ENCODE assay signal across 30 mouse cellular contexts in the genomic region with DNA sequence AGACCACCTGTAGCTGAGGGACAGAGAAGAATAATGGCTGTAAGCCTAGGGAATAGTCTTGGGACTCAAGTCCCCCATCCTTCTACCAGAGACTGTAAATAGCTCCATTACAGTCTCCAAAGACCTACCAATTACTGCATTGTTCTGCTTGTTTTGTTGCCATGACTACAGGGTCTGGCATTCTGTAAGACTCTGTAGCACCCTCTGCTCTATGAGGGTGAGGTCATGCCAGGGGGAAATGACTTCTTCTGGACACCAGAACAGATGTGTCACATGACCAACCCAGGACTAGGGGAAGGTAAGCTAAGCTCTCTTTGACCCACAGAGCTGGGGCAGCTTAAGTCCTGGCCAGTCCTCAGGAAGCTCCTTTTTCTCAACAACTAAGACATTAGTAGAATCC.
DNase-seq lines count a peak whose midpoint lies in the region; ATAC-seq and TF ChIP-seq lines count a peak whose summit lies in the region.
"Had no signal": no experiment of that assay in that cellular context is flagged by ENCODE, and none has a peak within 500 bp of the region (broad histone marks: within the 10 kb centered on the region; RNA-seq: fewer than 3 reads in every experiment).

No protein-coding gene starts in this region.

- H3K4me3 ChIP-seq in forebrain, postnatal 0 days (ENCODE audit: low read depth, low read length) = no peak overlapping the region
- H3K4me3 ChIP-seq in forebrain, embryonic 12.5 days (replicated peaks) = no peak overlapping the region
- no peak overlapping the region for H3K4me3 ChIP-seq in cerebellum, adult 2 months (replicated peaks; ENCODE audit: insufficient read depth, low read depth, low read length)
- H3K4me3 ChIP-seq: heart, embryonic 10.5 days; heart, embryonic 15.5 days; hindbrain, embryonic 12.5 days; limb, embryonic 10.5 days; limb, embryonic 15.5 days; liver, embryonic 13.5 days; megakaryocyte, embryonic 14.5 days; neural tube, embryonic 15.5 days had no signal

- no peaks in the 10 kb centered on the region for H3K36me3 ChIP-seq in forebrain, postnatal 0 days (ENCODE audit: insufficient read depth)
- no peaks in the 10 kb centered on the region for H3K36me3 ChIP-seq in forebrain, embryonic 12.5 days (replicated peaks)
- H3K36me3 ChIP-seq: heart, embryonic 10.5 days; heart, embryonic 15.5 days; hindbrain, embryonic 12.5 days; limb, embryonic 10.5 days; limb, embryonic 15.5 days; liver, embryonic 13.5 days; neural tube, embryonic 15.5 days had no signal

- DNase-seq in forebrain, postnatal 0 days = no peak
- DNase-seq in R1 (ENCODE audit: low read depth, low spot score) = peak; percentile 3
- DNase-seq in brain, embryonic 14.5 days (ENCODE audit: low read depth) = peak; percentile 35
- DNase-seq in retina, embryonic 14.5 days (ENCODE audit: low spot score) = peak; percentile 7
- no peak for DNase-seq in adrenal gland, adult 8-10 months
- DNase-seq in cerebellum, adult 2 months = no peak
- DNase-seq: adrenal gland, postnatal 10 days; cerebellum, adult 8-10 months; cerebellum, postnatal 36 days; gastrocnemius, postnatal 10 days; heart, postnatal 36 days; kidney, adult 11 months; kidney, postnatal 14 days; layer of hippocampus, adult 9-11 months; liver, embryonic 13.5 days; lung, adult 18-20 months; lung, postnatal 4 days; midbrain, embryonic 14.5 days; thymus, postnatal 4 days had no signal

- TF ChIP-seq POLR2A in brain, embryonic 14.5 days (IDR thresholded peaks at IDR 0.05; ENCODE audit: borderline replicate concordance, extremely low read depth, insufficient read depth, insufficient read length, poor library complexity, severe bottlenecking) = no peak
- TF ChIP-seq POLR2A in cerebellum, adult 2 months (IDR thresholded peaks at IDR 0.05; ENCODE audit: borderline replicate concordance, insufficient read depth, low read length) = no peak

- no peak for TF ChIP-seq CTCF in forebrain, postnatal 0 days (IDR thresholded peaks at IDR 0.05; ENCODE audit: low read depth)
- no peak for TF ChIP-seq CTCF in brain, embryonic 14.5 days (IDR thresholded peaks at IDR 0.05; ENCODE audit: borderline replicate concordance, extremely low read depth, insufficient read depth, insufficient read length)
- no peak for TF ChIP-seq CTCF in cerebellum, adult 2 months (IDR thresholded peaks at IDR 0.05; ENCODE audit: borderline replicate concordance, insufficient read depth, low read depth, low read length)

- ATAC-seq in forebrain, postnatal 0 days = peak; percentile 51; the same call in 1 of the 2 replicates
- no peak for ATAC-seq in forebrain, embryonic 12.5 days (ENCODE audit: low FRiP score)
- ATAC-seq: CD4-positive, CD25-positive, alpha-beta regulatory T cell, adult 4 months; forebrain, embryonic 16.5 days; lung, postnatal 0 days had no signal

- H3K27ac ChIP-seq in forebrain, postnatal 0 days (ENCODE audit: low read depth, low read length) = no peak overlapping the region
- no peak overlapping the region for H3K27ac ChIP-seq in forebrain, embryonic 12.5 days
- H3K27ac ChIP-seq in cerebellum, adult 2 months (ENCODE audit: insufficient read depth, low read length) = no peak overlapping the region
- H3K27ac ChIP-seq: heart, embryonic 10.5 days; heart, embryonic 15.5 days; hindbrain, embryonic 12.5 days; limb, embryonic 10.5 days; limb, embryonic 15.5 days; liver, embryonic 13.5 days; neural tube, embryonic 15.5 days had no signal

- H3K4me2 ChIP-seq in forebrain, postnatal 0 days (ENCODE audit: low read depth) = no peak overlapping the region
- no peak overlapping the region for H3K4me2 ChIP-seq in forebrain, embryonic 12.5 days
- H3K4me2 ChIP-seq: heart, embryonic 15.5 days; hindbrain, embryonic 12.5 days; limb, embryonic 15.5 days; liver, embryonic 13.5 days; neural tube, embryonic 15.5 days had no signal

- no peaks in the 10 kb centered on the region for H3K27me3 ChIP-seq in forebrain, postnatal 0 days (ENCODE audit: insufficient read depth, low read length)
- H3K27me3 ChIP-seq in forebrain, embryonic 12.5 days = no peaks in the 10 kb centered on the region
- no peaks in the 10 kb centered on the region for H3K27me3 ChIP-seq in cerebellum, adult 2 months (ENCODE audit: control insufficient read depth, insufficient read depth, low read length)
- H3K27me3 ChIP-seq: heart, embryonic 15.5 days; hindbrain, embryonic 12.5 days; limb, embryonic 15.5 days; liver, embryonic 13.5 days; megakaryocyte, embryonic 14.5 days; neural tube, embryonic 15.5 days had no signal

- no peak overlapping the region for H3K9ac ChIP-seq in forebrain, postnatal 0 days
- no peak overlapping the region for H3K9ac ChIP-seq in forebrain, embryonic 12.5 days
- H3K9ac ChIP-seq: heart, embryonic 15.5 days; hindbrain, embryonic 12.5 days; limb, embryonic 15.5 days; liver, embryonic 13.5 days; neural tube, embryonic 15.5 days had no signal

- no peaks in the 10 kb centered on the region for H3K4me1 ChIP-seq in forebrain, postnatal 0 days (ENCODE audit: insufficient read depth)
- H3K4me1 ChIP-seq in forebrain, embryonic 12.5 days = no peaks in the 10 kb centered on the region
- no peaks in the 10 kb centered on the region for H3K4me1 ChIP-seq in cerebellum, adult 2 months (ENCODE audit: control insufficient read depth, insufficient read depth, low read length)
- H3K4me1 ChIP-seq: heart, embryonic 10.5 days; heart, embryonic 15.5 days; hindbrain, embryonic 12.5 days; limb, embryonic 10.5 days; limb, embryonic 15.5 days; liver, embryonic 13.5 days; megakaryocyte, embryonic 14.5 days; neural tube, embryonic 15.5 days had no signal

- no peaks in the 10 kb centered on the region for H3K9me3 ChIP-seq in forebrain, postnatal 0 days (ENCODE audit: low read length)
- H3K9me3 ChIP-seq in forebrain, embryonic 12.5 days = no peaks in the 10 kb centered on the region
- H3K9me3 ChIP-seq: heart, embryonic 10.5 days; heart, embryonic 15.5 days; hindbrain, embryonic 12.5 days; limb, embryonic 10.5 days; limb, embryonic 15.5 days; liver, embryonic 13.5 days; neural tube, embryonic 15.5 days had no signal

Comparison
In these comparisons a context has a peak if more than half of its experiments do, and no peak if none do; other contexts are left out.
1. DNase-seq: peak in R1 (single experiment), brain, embryonic 14.5 days (single experiment) and retina, embryonic 14.5 days (single experiment); none in forebrain, postnatal 0 days (single experiment), adrenal gland, adult 8-10 months (single experiment) and cerebellum, adult 2 months (0 of 2).